Mouse (Mus musculus): ENCODE data around the gene Cgref1. TPM values are rescaled to one million over a fixed set of nuclear protein-coding genes. Genes with fewer than 3 reads are reported as not detected.

The Cgref1 gene
- polyA plus RNA-seq, 1 experiment = 8.2 TPM

DNA sequence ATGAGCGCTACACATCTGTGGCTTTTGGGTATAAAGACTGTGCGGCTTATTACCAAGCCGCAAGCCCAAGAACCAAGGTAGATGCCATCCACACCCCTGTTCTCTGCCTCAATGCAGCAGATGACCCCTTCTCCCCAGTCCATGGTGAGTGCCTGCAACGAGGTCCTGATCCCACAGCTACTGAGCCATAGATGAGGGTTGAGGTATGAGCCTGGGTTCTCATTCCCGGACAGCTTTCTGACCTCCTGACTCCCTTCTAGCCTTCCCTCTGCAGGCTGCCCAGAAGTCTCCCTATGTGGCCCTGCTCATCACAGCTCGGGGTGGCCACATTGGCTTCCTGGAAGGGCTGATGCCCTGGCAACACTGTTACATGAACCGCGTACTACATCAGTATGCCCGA, 9.2 kb upstream of the Cgref1 start:
- TF ChIP-seq MYOG (IDR thresholded peaks at IDR 0.05; ENCODE audit: control insufficient read depth, extremely low read depth, insufficient read length) (no peak), MAX (IDR thresholded peaks at IDR 0.05) (no peak), CTCF (IDR thresholded peaks at IDR 0.05; ENCODE audit: control insufficient read depth, insufficient read depth, insufficient read length) (no peak), CEBPB (IDR thresholded peaks at IDR 0.05; ENCODE audit: low read depth) (no peak), USF1 (IDR thresholded peaks at IDR 0.05; ENCODE audit: low read depth) (no peak)
- Histone ChIP-seq H3K4me3 (ENCODE audit: insufficient read depth, poor library complexity, severe bottlenecking) (no peak overlapping the region), H3K79me3 (ENCODE audit: low read depth) (peaks cover 32% of the 10 kb centered on the region), H3K36me3 (ENCODE audit: control insufficient read depth, insufficient read depth) (peaks cover 61% of the 10 kb centered on the region), H3ac (ENCODE audit: control insufficient read depth, insufficient read length, low read depth) (no peak overlapping the region), H3K27me3 (ENCODE audit: control insufficient read depth, insufficient read depth, insufficient read length) (no peaks in the 10 kb centered on the region), H3K79me2 (ENCODE audit: control insufficient read depth, insufficient read depth) (peaks cover 59% of the 10 kb centered on the region)

DNA sequence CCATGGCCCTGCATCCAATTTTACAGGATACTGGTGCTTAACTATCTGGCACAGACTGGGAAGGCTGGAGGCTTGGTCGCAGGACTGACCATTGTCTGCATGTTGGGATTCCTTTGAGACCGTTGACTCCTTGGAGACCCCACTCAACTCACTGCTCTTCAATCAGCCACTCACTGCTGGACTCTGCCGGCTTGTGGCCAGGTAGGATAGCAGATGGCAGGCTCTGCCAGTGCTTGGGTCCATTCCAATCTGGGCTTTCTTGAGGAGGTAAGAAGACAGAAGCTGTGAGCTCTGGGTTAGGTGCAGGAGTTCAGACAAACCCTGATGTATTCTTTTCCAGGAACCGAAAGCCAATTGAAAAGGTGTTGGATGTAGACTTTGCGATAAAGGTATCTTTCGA, 8.7 kb upstream of the Cgref1 start:
- Histone ChIP-seq H3K79me3 (ENCODE audit: low read depth) (peaks cover 27% of the 10 kb centered on the region), H3K4me3 (ENCODE audit: insufficient read depth, poor library complexity, severe bottlenecking) (no peak overlapping the region), H3K36me3 (ENCODE audit: control insufficient read depth, insufficient read depth) (peaks cover 61% of the 10 kb centered on the region), H3ac (ENCODE audit: control insufficient read depth, insufficient read length, low read depth) (no peak overlapping the region), H3K79me2 (ENCODE audit: control insufficient read depth, insufficient read depth) (peaks cover 54% of the 10 kb centered on the region), H3K27me3 (ENCODE audit: control insufficient read depth, insufficient read depth, insufficient read length) (no peaks in the 10 kb centered on the region)
- TF ChIP-seq MAX (IDR thresholded peaks at IDR 0.05) (no peak), FOSL1 (IDR thresholded peaks at IDR 0.05; ENCODE audit: insufficient read depth, low read length, poor library complexity, severe bottlenecking) (no peak), CEBPB (IDR thresholded peaks at IDR 0.05; ENCODE audit: low read depth) (no peak), CTCF (IDR thresholded peaks at IDR 0.05; ENCODE audit: control insufficient read depth, insufficient read depth, insufficient read length) (no peak), MYOD1 (IDR thresholded peaks at IDR 0.05; ENCODE audit: control insufficient read depth, insufficient read length, low read depth) (no peak), USF1 (IDR thresholded peaks at IDR 0.05; ENCODE audit: low read depth) (no peak), MYOG (IDR thresholded peaks at IDR 0.05; ENCODE audit: control insufficient read depth, extremely low read depth, insufficient read length) (no peak)

DNA sequence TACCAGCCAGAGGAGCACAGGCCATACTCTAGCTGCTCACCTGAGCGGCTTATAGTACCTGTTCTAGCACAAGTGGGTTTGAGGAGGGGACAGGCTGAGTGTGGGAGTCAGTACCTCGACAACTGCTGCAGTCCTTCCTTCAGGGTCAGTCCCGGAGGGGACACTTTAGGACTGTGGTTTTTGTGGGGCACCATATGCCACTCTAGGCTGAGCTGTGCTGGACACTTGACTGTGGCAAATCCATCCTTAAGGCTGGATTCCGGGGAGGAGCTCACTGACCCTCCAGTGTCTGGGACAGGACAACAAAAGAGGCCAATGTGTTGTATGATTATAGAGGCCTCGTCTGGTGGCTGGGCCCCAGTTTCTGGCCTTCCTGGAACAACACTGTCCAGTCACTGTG, 7.2 kb upstream of the Cgref1 start:
- TF ChIP-seq MYOG (IDR thresholded peaks at IDR 0.05; ENCODE audit: control insufficient read depth, extremely low read depth, insufficient read length) (no peak), USF1 (IDR thresholded peaks at IDR 0.05; ENCODE audit: low read depth) (no peak), MAX (IDR thresholded peaks at IDR 0.05) (no peak), MYOD1 (IDR thresholded peaks at IDR 0.05; ENCODE audit: control insufficient read depth, insufficient read length, low read depth) (no peak)
- Histone ChIP-seq H3K79me3 (ENCODE audit: low read depth) (peaks cover 15% of the 10 kb centered on the region), H3K36me3 (ENCODE audit: control insufficient read depth, insufficient read depth) (peaks cover 47% of the 10 kb centered on the region)

DNA sequence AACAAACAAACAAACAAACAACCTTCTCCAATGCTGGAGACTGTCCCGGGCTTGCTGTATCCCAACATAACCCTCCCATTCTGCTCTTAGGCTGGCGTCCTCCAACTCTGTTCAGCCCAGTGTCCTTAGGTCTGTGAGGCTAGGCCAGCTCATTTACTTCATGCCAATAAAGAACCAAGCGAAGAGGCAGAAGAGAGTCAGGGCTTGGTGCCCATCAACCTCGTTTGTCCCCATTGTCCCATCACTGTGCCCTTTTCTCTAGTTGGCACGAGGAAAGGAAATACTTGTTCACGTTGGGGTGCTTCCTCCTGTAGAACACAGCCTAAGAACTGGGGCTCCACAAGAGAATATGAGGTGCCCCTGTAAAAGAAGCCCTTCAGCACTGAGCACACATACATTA, 6.3 kb upstream of the Cgref1 start:
- Histone ChIP-seq H3K79me2 (ENCODE audit: control insufficient read depth, insufficient read depth) (peaks cover 35% of the 10 kb centered on the region), H3K4me3 (ENCODE audit: insufficient read depth, poor library complexity, severe bottlenecking) (no peak overlapping the region), H3ac (ENCODE audit: control insufficient read depth, insufficient read length, low read depth) (no peak overlapping the region), H3K36me3 (ENCODE audit: control insufficient read depth, insufficient read depth) (peaks cover 43% of the 10 kb centered on the region), H3K79me3 (ENCODE audit: low read depth) (peaks cover 14% of the 10 kb centered on the region), H3K27me3 (ENCODE audit: control insufficient read depth, insufficient read depth, insufficient read length) (no peaks in the 10 kb centered on the region)
- TF ChIP-seq CTCF (IDR thresholded peaks at IDR 0.05; ENCODE audit: control insufficient read depth, insufficient read depth, insufficient read length) (no peak), USF1 (IDR thresholded peaks at IDR 0.05; ENCODE audit: low read depth) (no peak)

More for the DNA sequence above, 7.2 kb upstream of the Cgref1 start:
- Histone ChIP-seq H3K4me3 (ENCODE audit: insufficient read depth, poor library complexity, severe bottlenecking) (no peak overlapping the region), H3K27me3 (ENCODE audit: control insufficient read depth, insufficient read depth, insufficient read length) (no peaks in the 10 kb centered on the region), H3ac (ENCODE audit: control insufficient read depth, insufficient read length, low read depth) (no peak overlapping the region), H3K79me2 (ENCODE audit: control insufficient read depth, insufficient read depth) (peaks cover 39% of the 10 kb centered on the region)

DNA sequence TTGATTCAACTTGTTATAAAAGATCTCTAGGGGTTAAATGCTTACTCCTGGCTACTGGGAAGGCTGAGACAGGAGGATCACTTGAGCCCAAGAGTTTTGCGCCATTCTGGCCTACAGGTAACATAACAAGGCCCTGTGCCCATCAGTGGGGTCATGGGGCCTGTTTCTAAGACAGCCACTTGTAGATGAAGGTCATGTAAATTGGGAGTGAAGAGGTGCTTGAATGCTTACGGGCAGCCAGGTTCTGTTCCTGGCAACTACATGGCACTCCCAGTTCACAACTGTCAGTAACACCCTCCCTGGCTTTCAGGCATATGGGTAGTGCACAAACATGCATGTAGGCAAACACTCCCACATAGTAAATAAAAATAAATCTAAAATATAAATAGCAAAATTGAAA, 5.5 kb upstream of the Cgref1 start:
- TF ChIP-seq CTCF (IDR thresholded peaks at IDR 0.05; ENCODE audit: control insufficient read depth, insufficient read depth, insufficient read length) (no peak), USF1 (IDR thresholded peaks at IDR 0.05; ENCODE audit: low read depth) (no peak), MAX (IDR thresholded peaks at IDR 0.05) (no peak), MYOG (IDR thresholded peaks at IDR 0.05; ENCODE audit: control insufficient read depth, extremely low read depth, insufficient read length) (no peak), CEBPB (IDR thresholded peaks at IDR 0.05; ENCODE audit: low read depth) (no peak), MYOD1 (IDR thresholded peaks at IDR 0.05; ENCODE audit: control insufficient read depth, insufficient read length, low read depth) (no peak), FOSL1 (IDR thresholded peaks at IDR 0.05; ENCODE audit: insufficient read depth, low read length, poor library complexity, severe bottlenecking) (no peak)
- Histone ChIP-seq H3K4me3 (ENCODE audit: insufficient read depth, poor library complexity, severe bottlenecking) (no peak overlapping the region), H3K27me3 (ENCODE audit: control insufficient read depth, insufficient read depth, insufficient read length) (no peaks in the 10 kb centered on the region)

DNA sequence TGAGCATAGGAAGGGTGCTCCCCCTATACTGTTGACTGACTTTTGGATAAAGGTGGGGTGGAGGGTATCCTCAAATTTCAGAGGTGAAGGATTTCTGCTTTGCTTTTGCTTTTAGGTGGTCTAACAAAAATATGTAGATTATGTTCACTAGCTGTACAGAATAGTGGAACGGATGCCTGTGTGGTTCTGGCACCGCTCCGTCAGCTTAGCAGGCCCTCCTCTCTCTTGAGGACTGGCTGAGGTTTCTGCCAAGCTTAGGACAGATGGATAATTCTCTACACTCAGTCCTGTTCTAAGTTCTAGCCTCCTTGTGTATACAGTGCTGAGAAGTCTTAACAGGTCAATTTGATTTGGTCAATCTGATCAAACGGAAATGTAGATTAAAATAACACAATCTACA, 5.1 kb upstream of the Cgref1 start:
- Histone ChIP-seq H3ac (ENCODE audit: control insufficient read depth, insufficient read length, low read depth) (peak overlapping the region; percentile 26), H3K79me2 (ENCODE audit: control insufficient read depth, insufficient read depth) (peaks cover 35% of the 10 kb centered on the region), H3K36me3 (ENCODE audit: control insufficient read depth, insufficient read depth) (peaks cover 36% of the 10 kb centered on the region), H3K27me3 (ENCODE audit: control insufficient read depth, insufficient read depth, insufficient read length) (no peaks in the 10 kb centered on the region), H3K4me3 (ENCODE audit: insufficient read depth, poor library complexity, severe bottlenecking) (peak overlapping the region; percentile 56), H3K79me3 (ENCODE audit: low read depth) (peaks cover 9% of the 10 kb centered on the region)
- TF ChIP-seq CTCF (IDR thresholded peaks at IDR 0.05; ENCODE audit: control insufficient read depth, insufficient read depth, insufficient read length) (no peak), CEBPB (IDR thresholded peaks at IDR 0.05; ENCODE audit: low read depth) (no peak), FOSL1 (IDR thresholded peaks at IDR 0.05; ENCODE audit: insufficient read depth, low read length, poor library complexity, severe bottlenecking) (no peak), MAX (IDR thresholded peaks at IDR 0.05) (no peak), USF1 (IDR thresholded peaks at IDR 0.05; ENCODE audit: low read depth) (no peak), MYOG (IDR thresholded peaks at IDR 0.05; ENCODE audit: control insufficient read depth, extremely low read depth, insufficient read length) (no peak), MYOD1 (IDR thresholded peaks at IDR 0.05; ENCODE audit: control insufficient read depth, insufficient read length, low read depth) (no peak)

More for the DNA sequence above, 5.5 kb upstream of the Cgref1 start:
- peaks cover 12% of the 10 kb centered on the region for H3K79me3 ChIP-seq (ENCODE audit: low read depth)
- no peak overlapping the region for H3ac ChIP-seq (ENCODE audit: control insufficient read depth, insufficient read length, low read depth)
- peaks cover 35% of the 10 kb centered on the region for H3K79me2 ChIP-seq (ENCODE audit: control insufficient read depth, insufficient read depth)
- H3K36me3 ChIP-seq (ENCODE audit: control insufficient read depth, insufficient read depth) = peaks cover 40% of the 10 kb centered on the region

Data from C2C12 (cell line).